Mouse (Mus musculus) heart, postnatal 14 days (tissue): ENCODE measurements around the gene Gm10840. TPM values are rescaled to one million over a fixed set of nuclear protein-coding genes. Genes with fewer than 3 reads are reported as not detected.
A peak's percentile ranks its signal among the peaks of the same experiment; 100 is the strongest.
"Not testable (repeated sequence)": the region's sequence is repeated elsewhere in the genome, so short reads cannot be mapped to it uniquely, and the experiment has no call there.

ENCODE experiments used
- DNase-seq, 2 experiments: peaks; one replicate each; pipeline ENCODE4 v3.0.0; 2021 to 2022
- intact Hi-C: fragments of 180-260 bp; cut with DNase I; formaldehyde crosslinking; loops from one replicate; pipeline ENCODE4 v1.15.1; 2025
- long read RNA-seq, 2 experiments: library from polyadenylated mRNA; stranded (forward); transcript quantifications; one replicate each; pipeline ENCODE4 v2.0.0; 2021
- total RNA-seq, 2 experiments: library from RNA; stranded (reverse); gene quantifications; 2 replicates each; pipeline ENCODE4 v1.2.3; 2021

Gm10840 gene
- not detected for total RNA-seq
- long read RNA-seq, experiment 1 = 0 reads
- long read RNA-seq, experiment 2, partial matches to known transcripts = 0 of 1 reads
- long read RNA-seq, experiment 2, other reads (novel, unspliced or antisense) = 0 of 1 reads

DNA sequence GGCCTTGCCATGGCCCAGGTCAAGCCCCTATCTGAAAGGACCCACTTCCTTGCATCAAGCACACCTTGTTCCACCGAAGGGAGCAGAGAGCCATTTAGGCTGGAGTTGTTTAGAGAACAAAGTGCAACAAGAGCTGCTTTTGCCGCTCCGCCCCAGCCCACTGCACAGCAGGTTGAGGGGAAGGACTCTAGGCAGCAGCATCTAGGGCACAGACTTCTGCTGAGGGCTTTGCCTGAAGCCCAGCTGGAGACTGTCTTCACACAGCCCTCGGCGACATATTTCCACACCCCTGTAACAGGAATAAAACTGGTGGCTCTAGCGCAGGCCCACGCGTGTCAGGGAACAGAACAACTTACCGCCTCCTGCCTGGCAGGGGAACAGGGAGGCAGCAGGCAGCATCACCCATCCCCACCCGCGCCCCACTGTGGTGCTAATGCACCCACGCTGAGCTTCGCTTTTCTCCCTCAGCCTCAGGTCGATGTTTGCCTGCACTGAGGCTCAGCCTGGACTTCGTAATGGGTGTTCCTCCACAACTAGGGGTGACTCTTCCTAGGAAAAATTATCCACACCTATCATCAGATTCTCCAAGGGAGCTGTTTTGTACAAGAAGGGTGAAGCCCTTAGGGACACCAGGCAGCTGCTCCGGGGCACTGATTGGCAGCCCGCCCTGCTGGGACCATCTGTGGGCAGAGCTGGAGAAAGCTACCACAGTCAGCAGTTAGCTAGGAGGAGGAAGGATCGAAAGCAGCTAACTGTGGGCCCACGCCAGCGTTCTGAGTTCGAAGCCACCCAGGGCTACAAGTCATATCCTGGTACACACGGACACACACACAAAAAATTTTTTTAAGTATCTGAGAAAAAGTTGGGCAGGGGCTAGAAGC is at the start of gene Gm10840, which contains the start of gene Limd2:
Gene Gm10840, plus strand, starts transcription at position 10 of the 881 bp plus-strand sequence.
Gene Limd2, minus strand, starts transcription at position 20 of the 881 bp plus-strand sequence.
- peak; percentile 25 to 30 for DNase-seq

DNA sequence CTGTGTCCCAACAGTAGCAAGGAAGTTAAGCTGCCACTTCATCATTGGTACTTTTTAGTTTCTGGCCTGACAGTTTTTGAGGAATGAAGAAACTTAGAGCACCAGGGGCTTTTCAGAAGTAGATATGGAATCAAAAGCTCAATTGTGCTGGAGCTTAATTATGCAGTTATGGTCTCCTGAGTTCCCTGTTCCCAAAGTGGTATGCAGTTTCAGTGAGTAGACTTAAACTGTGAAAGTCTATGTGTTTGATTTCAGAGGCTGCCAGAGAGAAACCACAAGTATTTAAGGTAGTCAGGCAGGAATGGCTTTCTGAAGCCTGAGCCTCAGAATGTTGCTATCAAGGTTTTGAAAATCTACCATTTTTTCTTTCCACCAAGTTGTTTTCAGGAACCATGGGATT is 49.0 kb upstream of the Gm10840 start:
- DNase-seq = no peak
- intact Hi-C loops = no loop called here

More for the DNA sequence above, at the start of gene Gm10840, which contains the start of gene Limd2:
- intact Hi-C loops = no loop called here

DNA sequence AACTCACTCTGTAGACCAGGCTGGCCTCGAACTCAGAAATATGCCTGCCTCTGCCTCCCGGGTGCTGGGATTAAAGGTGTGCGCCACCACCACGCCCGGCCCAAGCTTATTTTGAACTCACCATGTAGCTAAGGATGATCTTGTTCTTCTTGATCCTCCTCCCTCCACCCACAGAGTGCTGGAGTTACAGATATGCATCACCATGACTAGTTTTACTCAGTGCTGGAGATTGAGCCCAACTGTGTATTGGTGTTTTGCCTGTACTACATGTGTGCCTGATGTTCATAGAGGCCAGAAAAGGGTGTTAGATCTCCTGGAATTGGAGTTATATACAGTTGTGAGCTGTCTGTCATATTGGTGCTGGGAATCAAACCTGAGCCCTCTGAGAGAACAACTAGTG is 38.4 kb upstream of the Gm10840 start:
- no peak for DNase-seq
- intact Hi-C loops = no loop called here

DNA sequence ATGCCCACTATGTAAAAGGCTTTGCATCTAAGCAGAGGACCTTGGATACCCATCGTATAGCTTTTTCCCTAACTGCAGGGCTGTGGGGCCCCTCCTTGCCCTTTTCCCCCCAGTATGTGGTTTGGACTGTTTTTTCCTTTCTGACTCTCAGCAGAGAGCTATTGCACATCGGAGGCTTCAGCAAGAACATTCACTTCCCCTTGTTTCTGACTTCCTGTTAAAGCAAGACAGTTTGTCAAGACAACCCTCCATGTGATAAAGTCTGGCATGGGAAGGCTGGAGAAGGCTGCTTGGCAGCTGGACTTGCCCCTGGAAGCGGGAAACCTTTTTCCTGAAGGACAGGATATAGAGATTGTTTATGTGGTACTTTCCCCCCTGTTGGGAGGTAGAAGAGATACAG is 37.9 kb upstream of the Gm10840 start:
- intact Hi-C loops = no loop called here
- peak; percentile 10 to 14 for DNase-seq

DNA sequence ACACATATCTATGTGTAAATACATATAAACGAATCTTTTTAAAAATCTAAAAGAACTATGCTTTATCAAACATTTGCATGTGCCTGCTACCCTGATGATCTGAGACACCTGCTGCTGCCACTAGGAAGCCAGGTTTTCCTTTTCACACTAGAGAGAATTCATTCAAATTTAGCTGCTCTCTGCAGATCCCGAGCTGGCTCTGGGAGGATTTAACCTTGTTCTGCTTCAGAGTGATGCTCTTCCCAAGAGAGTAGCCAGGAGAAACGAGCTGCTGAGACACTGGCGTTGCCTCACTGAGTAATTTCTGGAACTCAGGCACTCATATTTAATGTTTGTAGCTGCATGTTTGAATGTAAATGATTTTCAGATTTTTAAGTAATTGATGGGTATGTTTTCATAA is 35.9 kb upstream of the Gm10840 start:
- no peak for DNase-seq

DNA sequence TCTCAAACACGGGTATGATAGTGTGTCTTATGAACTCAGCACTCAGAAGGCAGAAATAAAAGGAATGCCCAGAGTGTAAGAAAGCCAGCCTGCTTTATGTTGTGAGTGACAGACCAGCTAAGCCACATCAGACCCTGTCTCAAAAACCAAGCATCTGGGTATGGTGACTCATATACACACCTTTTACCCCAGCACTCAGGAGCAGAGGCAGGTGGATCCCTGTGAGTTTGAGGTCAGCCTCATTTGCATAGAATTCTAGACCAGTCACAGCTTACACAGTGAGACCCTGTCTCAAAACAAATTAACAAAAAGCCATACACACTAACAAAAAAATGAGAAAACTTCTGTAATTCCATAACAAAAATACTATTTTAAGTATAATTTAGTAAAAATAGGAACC is 34.8 kb upstream of the Gm10840 start:
- intact Hi-C loops = no loop called here
- DNase-seq = no peak

More for the DNA sequence above, 35.9 kb upstream of the Gm10840 start:
- intact Hi-C loops = no loop called here

DNA sequence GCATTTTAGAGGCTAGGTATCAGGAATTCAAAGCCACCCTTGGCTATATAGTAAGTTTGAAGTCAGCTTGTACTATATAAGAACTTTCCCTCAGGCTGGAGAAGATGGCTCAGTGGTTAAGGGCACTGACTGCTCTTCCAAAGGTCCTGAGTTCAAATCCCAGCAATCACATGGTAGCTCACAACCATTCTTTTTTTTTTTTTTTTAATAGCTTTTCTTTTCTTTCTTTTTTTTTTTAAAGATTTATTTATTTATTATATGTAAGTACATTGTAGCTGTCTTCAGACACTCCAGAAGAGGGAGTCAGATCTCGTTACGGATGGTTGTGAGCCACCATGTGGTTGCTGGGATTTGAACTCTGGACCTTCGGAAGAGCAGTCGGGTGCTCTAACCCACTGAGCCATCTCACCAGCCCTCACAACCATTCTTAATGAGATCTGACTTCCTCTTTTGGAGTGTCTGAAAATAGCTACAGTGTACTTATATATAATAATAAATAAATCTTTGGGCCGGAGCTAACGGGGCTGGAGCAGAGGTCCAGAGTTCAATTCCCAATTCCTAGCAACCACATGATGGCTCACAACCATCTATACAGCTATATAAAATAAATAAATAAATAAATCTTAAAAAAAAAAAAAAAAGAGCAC is 33.8 kb upstream of the Gm10840 start:
- DNase-seq, intact Hi-C loops: not testable (repeated sequence)

DNA sequence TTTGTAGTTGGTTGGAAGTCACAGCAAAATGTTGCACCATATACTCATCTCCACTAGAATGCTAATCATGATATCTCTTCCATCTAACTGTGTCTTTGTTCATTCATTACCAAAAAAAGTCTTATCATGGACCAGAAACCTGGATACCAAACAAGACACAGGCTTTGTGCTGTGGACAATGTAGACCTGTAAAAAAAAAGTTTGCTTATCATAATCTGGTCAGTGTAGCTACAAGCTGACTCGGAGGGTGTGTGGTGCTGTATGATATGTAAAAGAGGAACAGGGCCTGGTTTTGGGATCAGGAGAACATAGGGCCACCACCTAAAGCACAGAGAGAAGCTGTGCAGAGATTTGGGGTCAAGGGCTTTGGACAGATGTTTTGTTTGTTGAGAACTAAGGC is 31.2 kb upstream of the Gm10840 start:
- no peak for DNase-seq
- intact Hi-C loops = no loop called here

DNA sequence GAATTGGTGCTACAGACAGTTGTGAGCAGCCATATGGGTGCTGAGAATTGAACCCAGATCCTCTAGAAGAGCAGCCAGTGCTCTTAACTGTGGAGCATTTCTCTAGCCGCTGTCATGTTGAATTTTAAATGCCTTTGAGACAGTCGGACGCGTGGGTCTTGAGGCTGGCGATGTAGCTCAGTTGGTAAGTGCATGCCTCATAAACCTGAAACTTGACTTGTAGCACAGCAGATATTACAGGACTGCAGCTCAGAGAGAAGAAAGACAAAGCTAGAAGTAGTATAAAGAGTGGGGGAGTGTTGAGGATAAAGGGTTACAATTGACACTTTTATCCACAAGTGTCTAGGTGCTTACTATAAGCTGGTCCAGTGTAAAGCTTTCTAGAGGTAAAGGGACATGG is 28.1 kb upstream of the Gm10840 start:
- DNase-seq = no peak
- intact Hi-C loops = no loop called here

DNA sequence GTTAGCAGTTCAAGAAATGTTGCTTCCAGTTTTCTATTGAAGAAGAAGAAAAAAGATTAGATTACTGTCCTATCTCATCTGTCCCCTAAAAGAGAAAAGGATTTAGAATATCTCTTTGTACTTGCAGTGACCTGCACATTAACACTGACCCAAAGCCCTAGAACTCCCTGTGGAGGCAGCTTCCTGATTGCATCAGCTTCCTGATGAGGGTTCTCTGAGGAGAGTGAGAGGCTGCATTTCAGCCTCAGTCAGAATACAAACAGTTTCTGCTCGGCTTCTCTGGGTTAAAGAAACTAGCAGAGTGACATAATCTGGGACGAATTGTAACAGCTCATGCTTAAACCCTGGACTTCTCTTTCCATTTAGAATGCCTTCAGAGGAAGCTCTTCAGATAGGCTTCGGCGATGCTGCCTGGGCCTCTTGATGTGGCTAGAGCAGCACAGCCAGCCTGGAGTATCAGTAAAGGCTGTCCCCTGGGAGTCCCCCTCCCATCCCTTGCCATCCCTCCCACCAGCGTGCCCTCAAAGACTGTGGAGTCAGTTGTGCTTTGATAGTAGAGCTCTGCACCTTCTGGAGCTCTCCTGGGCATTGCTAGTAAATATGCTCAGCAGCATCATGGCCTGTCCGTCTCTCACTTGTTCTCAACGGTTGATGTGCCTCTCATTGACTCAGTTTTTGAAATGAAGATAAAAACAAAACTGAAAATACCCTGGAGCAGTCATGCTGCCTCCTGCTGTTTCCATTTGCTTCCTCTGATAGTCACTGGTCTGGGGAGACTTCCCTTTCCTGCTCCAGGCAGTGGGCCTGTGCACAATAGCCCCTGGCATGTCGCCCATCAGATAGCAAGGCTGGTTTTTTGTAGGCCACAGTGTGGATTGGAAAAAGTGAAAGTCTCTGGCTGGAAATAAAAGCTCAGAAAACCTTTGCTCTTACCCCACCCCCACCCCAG is 25.8 kb upstream of the Gm10840 start:
- intact Hi-C loops = loop anchor here (1.0 kb wide), 1 partner anchor 50 kb away; no protein-coding TSS in a partner anchor
- DNase-seq = peak; percentile 86 to 90

DNA sequence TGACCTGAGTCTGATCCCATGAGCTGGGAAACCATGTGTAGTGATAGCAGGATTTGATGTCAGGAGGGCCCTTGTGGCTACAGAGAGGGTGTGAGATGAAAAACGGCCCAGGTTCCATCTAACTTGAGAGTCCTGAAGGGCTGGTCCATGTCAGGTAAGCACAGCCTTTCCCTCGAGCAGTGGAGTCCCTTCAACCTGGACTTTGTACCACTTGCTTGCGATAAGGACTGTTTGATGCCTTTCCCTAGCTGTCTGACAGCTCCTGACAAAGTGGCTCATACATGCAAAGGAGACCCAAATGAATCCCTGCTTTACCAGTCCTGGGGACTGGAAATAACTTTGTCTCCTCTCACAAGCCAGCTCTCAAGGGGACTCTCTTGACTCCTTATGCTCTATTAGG is 9.4 kb upstream of the Gm10840 start:
- DNase-seq = no peak
- intact Hi-C loops = no loop called here

DNA sequence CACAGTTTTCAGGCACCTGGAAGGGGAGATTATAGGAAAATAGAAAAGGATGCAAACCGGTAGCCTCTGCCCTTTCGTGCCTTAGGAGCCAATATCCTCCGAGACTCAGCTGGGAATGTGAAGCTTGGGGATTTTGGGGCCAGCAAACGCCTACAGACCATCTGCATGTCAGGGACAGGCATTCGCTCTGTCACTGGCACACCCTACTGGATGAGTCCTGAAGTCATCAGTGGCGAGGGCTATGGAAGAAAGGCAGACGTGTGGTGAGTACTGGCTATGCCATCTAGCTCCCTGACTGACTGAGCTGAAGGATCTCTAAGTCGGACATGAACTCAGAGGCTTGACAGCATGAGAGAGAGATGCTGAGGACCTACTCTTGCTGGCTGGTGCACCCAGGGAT is 8.5 kb upstream of the Gm10840 start:
- intact Hi-C loops = no loop called here
- DNase-seq = no peak

DNA sequence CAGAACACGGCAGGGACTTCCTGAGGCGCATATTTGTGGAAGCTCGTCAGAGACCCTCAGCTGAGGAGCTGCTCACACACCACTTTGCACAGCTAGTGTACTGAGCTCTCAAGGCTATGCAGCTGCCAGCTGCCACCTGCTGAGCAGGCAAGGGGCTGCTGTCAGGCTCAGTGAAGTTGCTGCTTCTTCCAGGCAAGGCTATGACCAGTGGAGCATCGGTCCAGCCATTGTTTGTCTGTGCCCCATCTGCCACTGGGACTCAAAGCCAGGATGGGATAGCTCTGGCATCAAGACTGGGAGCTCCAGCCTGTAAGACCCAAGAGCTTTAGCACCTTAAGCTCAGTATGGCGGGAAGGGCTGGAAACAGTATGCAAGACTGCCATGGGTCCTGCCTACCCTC is 6.6 kb upstream of the Gm10840 start:
- DNase-seq = no peak
- intact Hi-C loops = loop anchor here (2.0 kb wide), 1 partner anchor 17 kb away; no protein-coding TSS in a partner anchor

DNA sequence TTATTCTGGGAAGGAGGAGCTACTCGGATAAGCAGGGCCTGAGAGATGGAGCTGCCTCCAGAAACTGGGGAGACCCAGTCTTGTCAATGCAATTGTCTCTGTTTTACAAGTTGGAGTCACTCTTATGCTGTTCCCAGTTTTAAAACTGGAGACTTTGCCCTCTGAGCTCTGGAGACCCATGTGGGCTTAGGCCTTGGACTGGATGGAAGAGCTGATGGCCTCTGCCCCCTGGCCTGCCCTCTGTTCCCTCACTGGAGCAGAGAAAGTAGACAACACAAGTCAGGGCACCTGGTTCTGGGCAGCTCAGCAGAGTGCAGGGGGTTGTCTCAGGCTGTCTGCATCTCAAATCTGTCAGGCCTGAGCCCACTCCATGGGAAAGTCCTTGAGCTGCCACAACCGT is 5.9 kb upstream of the Gm10840 start:
- DNase-seq = no peak
- intact Hi-C loops = loop anchor here (2.0 kb wide), 1 partner anchor 18 kb away; no protein-coding TSS in a partner anchor

DNA sequence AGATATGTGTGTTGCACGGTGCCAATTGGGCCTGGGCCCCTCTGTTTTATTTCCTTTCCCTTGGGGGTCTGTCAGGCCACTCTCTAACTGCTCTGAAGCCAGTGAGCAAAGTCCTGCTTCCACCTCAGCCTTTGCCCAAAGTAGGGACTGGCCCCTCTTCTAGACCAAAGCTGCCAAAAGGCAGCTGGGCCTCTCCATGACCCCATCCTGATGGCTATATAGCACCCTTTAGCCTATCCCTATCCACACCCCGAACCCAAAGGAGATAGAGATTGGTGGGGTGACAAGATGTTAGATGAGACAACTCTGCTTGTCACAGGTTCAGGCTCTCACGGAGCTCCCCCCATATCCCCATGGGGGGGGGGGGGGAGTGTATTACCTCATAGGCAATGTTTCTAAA is 4.9 kb upstream of the Gm10840 start:
- intact Hi-C loops = loop anchor here (2.0 kb wide), 1 partner anchor 19 kb away; no protein-coding TSS in a partner anchor
- no peak for DNase-seq

DNA sequence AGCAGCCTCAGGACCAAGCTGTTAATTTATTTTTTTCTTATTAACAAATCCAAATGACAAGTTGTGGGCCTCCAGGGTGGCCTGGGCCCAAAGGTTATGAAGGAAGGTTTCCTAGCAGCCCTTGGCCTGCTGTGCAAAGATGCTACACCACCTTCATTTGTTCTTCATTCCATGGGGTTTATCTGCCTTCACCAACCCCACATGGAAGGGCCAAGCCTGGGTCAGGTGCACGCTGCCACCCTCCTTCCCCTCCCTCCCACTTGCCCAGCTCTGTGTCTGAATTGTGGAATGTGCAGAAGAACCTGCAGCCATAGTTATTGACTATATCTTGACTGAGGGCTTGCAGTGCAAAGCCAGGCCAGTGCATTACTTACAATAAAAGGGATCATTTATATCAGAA is 4.4 kb upstream of the Gm10840 start:
- no peak for DNase-seq
- intact Hi-C loops = no loop called here

DNA sequence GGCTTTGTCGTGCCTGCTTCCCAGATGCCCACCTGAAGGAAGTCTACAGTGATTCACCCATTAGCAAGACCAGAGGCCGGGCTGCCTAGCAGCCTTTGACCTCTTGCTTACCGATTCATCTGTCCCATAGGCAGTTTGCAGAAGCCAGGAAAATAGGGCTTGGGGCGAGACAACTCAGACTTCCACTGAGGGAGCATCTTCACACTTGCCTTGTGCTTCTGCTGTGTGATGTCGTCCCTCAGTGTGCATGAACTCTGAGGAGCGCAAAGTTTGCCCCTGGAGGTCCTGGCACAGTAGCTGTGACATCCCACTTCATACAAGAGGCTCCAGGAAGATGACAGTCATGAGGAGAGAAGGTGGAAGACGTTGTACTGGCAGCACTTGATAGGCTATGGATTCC is 3.5 kb upstream of the Gm10840 start:
- intact Hi-C loops = no loop called here
- no peak for DNase-seq

DNA sequence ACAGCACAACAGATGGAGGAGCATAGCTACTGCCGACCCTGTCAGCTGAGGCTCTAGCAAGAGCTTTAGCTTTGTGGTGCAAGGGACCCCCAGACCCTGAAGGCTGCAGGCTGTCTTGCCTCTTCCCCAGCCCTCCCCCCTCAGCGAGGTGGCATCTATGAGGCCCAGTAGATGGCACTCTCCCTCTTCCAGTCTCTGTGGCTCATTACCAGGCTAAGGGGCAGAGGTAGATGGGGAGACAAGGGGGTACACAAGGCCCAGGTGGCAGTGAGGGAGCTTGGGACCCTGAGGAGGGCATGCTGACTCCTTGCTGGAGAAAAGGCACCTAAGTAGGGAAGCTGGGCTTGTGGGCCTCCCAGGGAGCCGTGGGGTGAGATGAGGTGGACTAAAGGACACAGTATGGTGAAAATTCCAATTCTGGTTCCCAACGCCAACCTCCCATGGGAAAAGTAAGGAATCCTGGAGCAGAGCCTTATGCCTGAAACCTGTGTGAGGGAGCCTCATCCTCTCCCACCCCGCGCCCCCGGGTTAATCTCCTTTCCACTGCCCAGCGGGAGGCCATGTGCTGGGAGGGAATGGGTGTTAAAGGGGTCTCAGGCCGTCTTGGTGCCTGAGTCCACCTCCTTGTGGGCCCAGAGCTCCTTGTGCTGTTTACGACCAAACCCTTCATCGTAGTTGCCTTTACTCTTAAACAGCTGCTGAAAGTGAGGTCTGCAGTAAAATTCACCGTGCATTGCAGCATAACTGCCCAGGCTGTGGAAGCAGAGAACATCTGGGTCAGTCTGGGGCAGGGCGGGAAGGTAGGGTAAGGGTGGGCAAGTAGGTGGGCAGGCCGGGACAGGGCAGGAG is 2.3 kb upstream of the Gm10840 start:
- intact Hi-C loops = no loop called here
- no peak for DNase-seq

DNA sequence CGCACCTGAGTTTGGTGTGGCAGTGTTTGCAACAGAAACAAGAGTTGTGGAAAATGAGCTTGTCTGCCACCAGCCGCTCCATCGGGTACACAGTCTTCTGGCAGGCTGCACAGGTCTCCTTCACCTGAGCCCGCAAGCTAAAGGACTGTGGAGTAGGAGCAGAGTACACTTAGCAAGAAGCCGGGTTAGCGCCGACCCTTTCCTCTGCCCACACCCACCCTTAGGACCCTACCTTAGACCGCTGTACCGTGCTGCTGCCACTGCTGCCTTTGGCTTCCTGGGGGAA is 1.8 kb upstream of the Gm10840 start:
- no peak for DNase-seq
- intact Hi-C loops = no loop called here
